23 mouse cellular contexts compared by ENCODE assay signal in the genomic region with DNA sequence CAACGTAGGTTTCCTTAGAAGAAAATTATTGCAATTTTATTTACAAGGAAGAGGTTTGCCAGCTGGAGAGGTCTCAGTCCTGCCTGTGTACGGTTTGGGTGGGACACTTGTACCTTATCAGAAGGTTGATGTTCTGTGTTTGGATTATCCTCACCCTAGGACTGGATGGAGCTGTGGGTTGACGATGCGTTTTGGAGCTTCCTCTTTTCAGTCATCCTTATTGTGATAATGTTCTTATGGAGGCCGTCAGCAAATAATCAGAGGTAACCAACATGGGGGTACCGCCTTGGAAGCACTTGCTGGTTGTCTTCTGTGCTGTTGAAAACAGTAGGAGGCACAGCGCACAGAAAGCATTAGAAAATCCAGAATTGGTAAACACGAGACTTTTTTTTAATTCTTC. TPM values are rescaled to one million over a fixed set of nuclear protein-coding genes. Genes with fewer than 3 reads are reported as not detected.
DNase-seq lines count a peak whose midpoint lies in the region; ATAC-seq and TF ChIP-seq lines count a peak whose summit lies in the region.
"Had no signal": no experiment of that assay in that cellular context is flagged by ENCODE, and none has a peak within 500 bp of the region (broad histone marks: within the 10 kb centered on the region; RNA-seq: fewer than 3 reads in every experiment).

No protein-coding gene starts in this region.

- no peaks in the 10 kb centered on the region for H3K4me1 ChIP-seq in heart, embryonic 11.5 days (ENCODE audit: control insufficient read depth, insufficient read depth, low read length)
- peaks cover 5 to 9% of the 10 kb centered on the region in 2 experiments; a peak in 2 of 4 replicates for H3K4me1 ChIP-seq in MEL (ENCODE audit: control insufficient read depth in 1 of 2, insufficient read depth in 2 of 2, low read length in 2 of 2)

- no peaks in the 10 kb centered on the region for H3K79me2 ChIP-seq in MEL (ENCODE audit: control insufficient read depth, insufficient read depth, low read length, poor library complexity)

- peak; percentile 69 to 70; a peak in 3 of 4 replicates for TF ChIP-seq EP300 in MEL (IDR thresholded peaks at IDR 0.05; ENCODE audit: low read depth in 1 of 2, low read length in 2 of 2)

- H3K4me3 ChIP-seq in heart, embryonic 11.5 days (ENCODE audit: low read depth, low read length): no peak overlapping the region
- no peak overlapping the region for H3K4me3 ChIP-seq in MEL (ENCODE audit: control insufficient read depth in 1 of 2, insufficient read depth in 1 of 2, low read depth in 2 of 2, low read length in 2 of 2)

- peaks cover 12% of the 10 kb centered on the region for H3K36me3 ChIP-seq in heart, embryonic 11.5 days (ENCODE audit: control insufficient read depth, insufficient read depth, low read length)
- peaks cover 0 to 12% of the 10 kb centered on the region in 2 experiments; a peak in 2 of 4 replicates for H3K36me3 ChIP-seq in MEL (ENCODE audit: control insufficient read depth in 1 of 2, insufficient read depth in 2 of 2, low read length in 2 of 2)

- no peak for TF ChIP-seq POLR2A in MEL (IDR thresholded peaks at IDR 0.05; ENCODE audit: control insufficient read depth in 1 of 2, insufficient read depth in 1 of 2, low read depth in 1 of 2, low read length in 2 of 2, poor library complexity in 1 of 2)

- no peak overlapping the region for H3K4me2 ChIP-seq in heart, embryonic 11.5 days

- DNase-seq in heart, adult 11 months: peak; percentile 61
- DNase-seq in MEL (ENCODE audit: low read depth, low spot score) (peak; percentile 71), MEL-GATA-1-ER (ENCODE audit: extremely low read depth, low read depth) (peak; percentile 45)
- DNase-seq in lung, postnatal 14 days: no peak
- no peak for DNase-seq in retina, embryonic 14.5 days (ENCODE audit: low spot score)
- DNase-seq: adrenal gland, adult 2 months; adrenal gland, adult 8-10 months; adrenal gland, postnatal 10 days; adrenal gland, postnatal 14 days; adrenal gland, postnatal 25 days; adrenal gland, postnatal 36 days; B cell, adult 2 months; cerebellum, adult 11 months; cerebellum, adult 11-12 months; cerebellum, adult 18-20 months; cerebellum, adult 2 months; cerebellum, adult 8-10 months had no signal

- no peaks in the 10 kb centered on the region for H3K27me3 ChIP-seq in heart, embryonic 11.5 days (ENCODE audit: control insufficient read depth, insufficient read depth, low read length)
- H3K27me3 ChIP-seq in MEL (ENCODE audit: control insufficient read depth in 1 of 2, insufficient read depth in 2 of 2, low read length in 2 of 2): no peaks in the 10 kb centered on the region
- H3K27me3 ChIP-seq: CH12.LX, Patski had no signal

- no peaks in the 10 kb centered on the region for H3K9me3 ChIP-seq in heart, embryonic 11.5 days (replicated peaks; ENCODE audit: control insufficient read depth, low read length)
- H3K9me3 ChIP-seq in MEL (replicated peaks; ENCODE audit: insufficient read depth, low read length): no peaks in the 10 kb centered on the region
- H3K9me3 ChIP-seq: G1E had no signal

- no peak for ATAC-seq in heart, embryonic 11.5 days (replicated peaks; ENCODE audit: insufficient number of reproducible peaks, low FRiP score, low TSS enrichment)
- ATAC-seq: activated CD4-positive, CD25-positive, alpha-beta regulatory T cell, adult 4 months; CD4-positive, CD25-positive, alpha-beta regulatory T cell, adult 4 months; Patski had no signal

- H3K9ac ChIP-seq in heart, embryonic 11.5 days (ENCODE audit: low read depth, low read length): no peak overlapping the region
- no peak overlapping the region for H3K9ac ChIP-seq in MEL (ENCODE audit: control insufficient read depth, low read depth, low read length, poor library complexity, severe bottlenecking)

- WGBS in heart, embryonic 11.5 days (ENCODE audit: insufficient replicate concordance): 81% methylated on average over 8 of the region's 8 CpGs

- no peak for TF ChIP-seq RAD21 in MEL (IDR thresholded peaks at IDR 0.05; ENCODE audit: low read depth, low read length)

- TF ChIP-seq CTCF in MEL (IDR thresholded peaks at IDR 0.05 in 2 of 3, conservative IDR thresholded peaks at IDR 0.05 in 1 of 3; ENCODE audit: control insufficient read depth in 1 of 3, insufficient read depth in 1 of 3, low read depth in 2 of 3, low read length in 3 of 3, poor library complexity in 1 of 3, severe bottlenecking in 1 of 3): no peak

- H3K27ac ChIP-seq in heart, embryonic 11.5 days (ENCODE audit: low read depth, low read length): no peak overlapping the region
- H3K27ac ChIP-seq in MEL (ENCODE audit: control insufficient read depth, low read depth, low read length): peak overlapping the region; percentile 17; the same call in 1 of the 2 replicates

TF ChIP-seq in MEL, 35 proteins besides CTCF, POLR2A, EP300 and RAD21:
- 0 out of 2 replicates have a peak, but pooled peaks have one; percentile 31 for TF ChIP-seq MYC (IDR thresholded peaks at IDR 0.05; ENCODE audit: low read depth, low read length)
- 0 out of 2 replicates have a peak, but pooled peaks have one; percentile 14 for TF ChIP-seq TCF12 (IDR thresholded peaks at IDR 0.05; ENCODE audit: low read depth, low read length)
- no peak for TF ChIP-seq JUND (IDR thresholded peaks at IDR 0.05; ENCODE audit: low read depth, low read length)
- TF ChIP-seq RCOR1 (IDR thresholded peaks at IDR 0.05; ENCODE audit: low read depth, low read length): peak; percentile 59; the same call in 1 of the 2 replicates
- TF ChIP-seq GATA1 (IDR thresholded peaks at IDR 0.05; ENCODE audit: low read depth, low read length): peak; percentile 62
- TF ChIP-seq SIN3A (IDR thresholded peaks at IDR 0.05; ENCODE audit: low read length): peak; percentile 42; the same call in 1 of the 2 replicates
- TF ChIP-seq MAX (IDR thresholded peaks at IDR 0.05; ENCODE audit: low read length): no peak
- TF ChIP-seq ETS1 (IDR thresholded peaks at IDR 0.05; ENCODE audit: low read depth, low read length): peak; percentile 41; the same call in 1 of the 2 replicates

RNA-seq across cellular contexts. Expression of a gene that starts 20.3 kb away (rescaled TPM):
- 1.1 and 1.8 TPM in 2 replicates for polyA plus RNA-seq in heart, embryonic 11.5 days (2014; fragmentation: Nextera tagmentation; extraction: Ambion mirVana)
- not detected in 2 replicates for total RNA-seq in MEL (2012; rRNA removed)
- not detected for polyA plus RNA-seq in MEL (2012; ENCODE audit: insufficient read depth in 1 of 2, insufficient read length in 2 of 2, low read depth in 1 of 2, low replicate concordance in 2 of 2, missing spikeins in 1 of 2)
- total RNA-seq: CH12.LX had no signal
- polyA plus RNA-seq: activated CD4-positive, CD25-positive, alpha-beta regulatory T cell, adult 4 months; CD4-positive, CD25-positive, alpha-beta regulatory T cell, adult 4 months; G1E had no signal

RNA-seq across cellular contexts. Expression of a gene that starts 24.5 kb away (rescaled TPM):
- polyA plus RNA-seq in heart, embryonic 11.5 days (2014; fragmentation: Nextera tagmentation; extraction: Ambion mirVana): 20.4 and 21.4 TPM in 2 replicates
- 3.5 and 3.9 TPM in 2 replicates for total RNA-seq in MEL (2012; rRNA removed)
- 1 to 10 TPM in 1 of 2 experiments, not detected in 1; 4.8 TPM for polyA plus RNA-seq in MEL (2012; ENCODE audit: insufficient read depth in 1 of 2, insufficient read length in 2 of 2, low read depth in 1 of 2, low replicate concordance in 2 of 2, missing spikeins in 1 of 2)

Comparison
In these comparisons a context has a peak if more than half of its experiments do, and no peak if none do; other contexts are left out.
1. DNase-seq: peak in heart, adult 11 months (single experiment), MEL (single experiment) and MEL-GATA-1-ER (single experiment); none in lung, postnatal 14 days (single experiment) and retina, embryonic 14.5 days (single experiment).